Mouse (Mus musculus) activated CD4-positive, CD25-positive, alpha-beta regulatory T cell, adult 9 weeks (primary cell): ENCODE measurements around the gene Srd5a1. TPM values are rescaled to one million over a fixed set of nuclear protein-coding genes. Genes with fewer than 3 reads are reported as not detected.

Experiments used
- polyA plus RNA-seq: library from polyadenylated mRNA; unstranded; fragments of 100-300 nt; shearing (Covaris generic); gene quantifications from one replicate; pipeline ENCODE4 v1.2.1, GENCODE M21; 2017

Srd5a1 gene
- 0.61 TPM for polyA plus RNA-seq

DNA sequence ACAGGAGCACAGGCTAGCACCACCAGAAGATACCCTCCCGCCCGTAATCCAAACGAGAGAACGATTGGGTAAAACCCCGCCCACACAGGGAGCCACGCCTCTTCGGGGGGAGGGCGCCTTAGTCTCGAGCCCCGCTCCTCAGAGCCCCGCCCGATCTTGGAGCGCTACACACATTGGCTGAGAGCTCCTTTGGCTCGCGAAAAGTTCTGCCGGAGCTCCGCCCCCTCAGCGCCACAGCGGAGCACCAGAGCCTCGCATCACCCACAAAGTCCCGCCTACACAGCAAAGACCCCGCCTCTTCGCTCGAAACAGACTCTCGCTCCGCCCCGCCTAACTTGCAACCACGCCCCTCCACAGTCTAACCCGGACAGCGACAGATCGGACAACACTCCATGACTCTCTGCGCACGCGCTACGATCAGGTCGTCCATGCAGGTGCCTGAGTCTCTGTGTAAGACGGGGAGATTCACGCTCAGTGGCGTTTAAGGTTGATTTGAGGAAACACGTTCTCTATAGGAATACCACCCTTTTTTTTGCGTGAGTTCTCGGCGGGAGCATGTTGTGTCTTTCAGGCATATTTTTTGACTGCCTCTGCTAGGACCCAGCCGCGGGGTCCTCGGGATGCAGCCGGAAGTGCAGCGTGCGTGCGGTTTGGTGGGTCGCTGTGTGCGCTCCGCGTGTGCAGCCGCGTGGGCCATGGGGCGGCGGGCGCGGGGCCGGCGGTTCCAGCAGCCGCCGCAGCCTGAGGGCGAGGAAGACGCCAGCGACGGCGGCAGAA is at the start of gene Srd5a1:
Srd5a1 (minus strand) TSS at position 45 of the 777 bp plus-strand sequence.

DNA sequence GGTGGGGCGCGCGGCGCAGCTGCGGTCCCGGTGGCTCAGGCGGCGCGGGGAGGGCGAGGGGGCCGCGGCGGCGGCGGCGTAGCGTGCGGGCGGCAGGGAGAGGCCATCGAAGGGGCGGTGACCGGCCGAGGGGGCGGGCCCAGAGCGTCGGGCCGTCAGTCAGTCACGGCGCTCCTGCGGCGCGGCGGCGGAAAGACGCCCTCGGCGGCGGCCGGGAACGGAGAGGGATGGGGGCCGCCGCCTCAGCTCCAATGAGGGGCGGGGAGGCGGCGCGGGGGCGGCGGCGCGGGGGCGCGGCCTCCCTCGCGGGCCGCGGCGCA is 76.9 kb downstream of the Srd5a1 start, which contains the start of gene Tent4a:
Tent4a (minus strand) TSS at position 284 of the 320 bp plus-strand sequence.

DNA sequence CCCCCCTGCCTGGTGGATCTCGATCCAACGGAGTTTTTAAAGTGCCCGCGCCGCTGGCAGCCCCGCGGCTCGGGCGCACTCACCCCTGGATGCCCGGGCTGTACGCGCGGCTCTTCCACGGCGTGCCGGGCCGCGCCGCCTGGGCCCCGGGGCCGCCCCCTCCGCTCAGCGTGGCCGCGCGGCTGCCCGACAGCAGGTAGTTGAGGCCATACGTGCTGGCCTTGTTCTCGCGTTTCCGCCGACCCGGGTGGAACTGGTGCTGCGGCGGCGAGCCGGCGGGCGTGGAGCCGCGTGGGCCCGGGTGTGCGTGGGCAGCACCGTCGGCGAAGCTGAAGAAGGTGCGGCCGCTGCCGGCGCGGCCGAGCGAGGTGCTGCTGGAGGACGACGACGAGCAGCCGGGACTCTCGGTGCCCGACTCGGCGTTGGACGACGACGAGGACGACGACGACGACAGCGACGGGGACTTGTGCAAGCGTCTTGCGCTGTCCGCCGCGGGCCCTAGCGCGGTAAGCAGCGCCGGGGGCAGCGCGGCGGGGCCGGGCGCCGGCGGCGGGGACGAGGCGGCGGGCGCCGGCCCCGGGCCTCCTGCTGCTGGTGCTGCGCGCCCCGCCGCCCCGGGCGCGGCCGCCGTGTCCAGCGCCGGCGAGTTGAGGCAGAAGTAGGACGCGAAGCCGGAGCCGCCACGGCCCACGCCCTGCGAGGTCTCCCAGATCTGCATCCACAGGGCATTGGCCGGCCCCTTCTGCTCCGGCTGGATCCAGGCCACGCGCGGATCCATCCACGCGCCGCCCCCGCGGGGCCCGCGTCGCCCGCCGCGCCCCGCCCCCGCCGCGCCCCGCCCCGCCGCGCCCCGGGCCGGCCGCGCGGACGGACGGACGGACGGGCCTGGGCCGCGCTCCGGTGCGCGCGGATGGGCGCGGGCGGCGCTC is 77.6 kb downstream of the Srd5a1 start, which contains the start of gene Nsun2:
Nsun2 (plus strand) TSS at position 342 of the 929 bp plus-strand sequence.

Other genes starting within 250 kb of the Srd5a1 start
- 36.6 TPM for gene Nsun2, start 77.7 kb downstream of the Srd5a1 start, polyA plus RNA-seq
- 1.7 TPM for gene Tent4a, start 76.8 kb downstream of the Srd5a1 start, polyA plus RNA-seq
- not detected for gene Ube2ql1, start 128.4 kb upstream of the Srd5a1 start, polyA plus RNA-seq
- 163 TPM for gene Med10, start 191.0 kb upstream of the Srd5a1 start, polyA plus RNA-seq